Mouse (Mus musculus) T-helper 2 cell (primary cell): Measurements from ENCODE around the gene Arf1.

Experiments
- in situ Hi-C: fragments of 300-600 bp; cut with MboI, MseI; formaldehyde crosslinking; loops from one replicate; pipeline ENCODE4 v1.15.1; 2025; ENCODE audit warnings: high pct_unique_total_duplicates

Gene Arf1

DNA sequence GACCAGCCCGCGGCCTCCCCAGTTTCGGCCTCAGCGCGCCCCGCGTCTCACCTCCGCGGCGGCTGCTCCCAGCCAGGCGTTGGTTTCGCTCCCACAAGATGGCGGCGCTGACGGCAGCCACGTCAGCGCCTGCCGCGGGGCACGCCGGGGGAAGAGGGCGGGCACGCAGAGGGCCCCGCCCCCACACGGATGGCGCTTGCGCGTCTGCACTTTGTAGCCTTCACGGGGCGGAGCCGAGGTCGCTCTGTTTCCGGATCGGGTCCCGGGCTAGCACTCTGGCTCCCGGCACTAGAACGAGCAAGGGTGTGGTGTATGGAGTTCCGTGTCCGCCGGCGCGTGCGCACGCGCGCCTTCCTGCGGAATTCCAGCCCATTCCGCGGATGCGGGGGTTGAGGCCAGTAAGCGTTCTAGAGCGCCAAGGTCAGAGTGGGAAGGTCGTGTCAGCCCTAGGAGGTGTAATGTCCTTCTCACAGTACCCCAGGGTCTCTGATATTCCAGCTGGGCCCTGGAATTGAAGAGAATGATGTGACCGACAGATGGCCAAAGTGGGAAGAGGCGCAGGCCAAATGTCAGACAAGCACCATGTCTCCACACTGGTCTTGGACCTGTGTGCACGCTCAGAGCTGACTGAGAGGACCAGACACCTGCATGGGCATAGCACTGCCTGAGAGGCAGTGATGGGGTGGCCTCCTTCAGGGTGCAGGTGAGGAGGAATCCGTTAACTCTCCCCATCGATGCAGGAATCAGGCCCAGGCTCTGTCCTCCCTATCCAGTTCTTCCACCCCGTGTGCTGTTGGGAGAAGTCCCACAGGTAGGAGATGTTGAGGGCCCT, at the start of gene Arf1:
Gene Arf1 (minus strand): TSS at position 149 of the 832 bp plus-strand sequence.
- in situ Hi-C loops: no loop called here

GRCm38 (mm10) chr11:59276877-59277276, 48.8 kb upstream of the Arf1 start:
- in situ Hi-C loops: no loop called here

DNA sequence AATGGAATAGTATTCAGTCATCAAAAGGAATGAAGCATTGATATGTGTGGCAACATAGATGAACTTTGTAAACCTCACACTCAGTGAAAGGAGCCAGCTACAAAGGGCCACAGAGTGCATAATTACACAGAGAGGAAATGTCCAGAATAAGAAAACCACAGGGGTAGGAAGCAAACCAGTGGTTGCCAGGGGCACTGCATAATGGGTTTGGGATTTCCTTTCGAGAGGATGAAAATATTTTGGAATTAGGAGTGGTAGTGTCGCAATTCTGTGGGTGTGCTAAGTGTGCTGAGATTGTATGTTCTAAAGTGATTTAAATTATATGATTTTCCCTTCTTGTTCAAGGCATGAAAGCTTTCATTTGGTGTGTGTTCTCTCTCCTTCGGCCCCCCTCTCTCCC, 46.1 kb upstream of the Arf1 start:
- in situ Hi-C loops: no loop called here

GRCm38 (mm10) chr11:59266727-59267126, 38.7 kb upstream of the Arf1 start:
- in situ Hi-C loops: no loop called here

DNA sequence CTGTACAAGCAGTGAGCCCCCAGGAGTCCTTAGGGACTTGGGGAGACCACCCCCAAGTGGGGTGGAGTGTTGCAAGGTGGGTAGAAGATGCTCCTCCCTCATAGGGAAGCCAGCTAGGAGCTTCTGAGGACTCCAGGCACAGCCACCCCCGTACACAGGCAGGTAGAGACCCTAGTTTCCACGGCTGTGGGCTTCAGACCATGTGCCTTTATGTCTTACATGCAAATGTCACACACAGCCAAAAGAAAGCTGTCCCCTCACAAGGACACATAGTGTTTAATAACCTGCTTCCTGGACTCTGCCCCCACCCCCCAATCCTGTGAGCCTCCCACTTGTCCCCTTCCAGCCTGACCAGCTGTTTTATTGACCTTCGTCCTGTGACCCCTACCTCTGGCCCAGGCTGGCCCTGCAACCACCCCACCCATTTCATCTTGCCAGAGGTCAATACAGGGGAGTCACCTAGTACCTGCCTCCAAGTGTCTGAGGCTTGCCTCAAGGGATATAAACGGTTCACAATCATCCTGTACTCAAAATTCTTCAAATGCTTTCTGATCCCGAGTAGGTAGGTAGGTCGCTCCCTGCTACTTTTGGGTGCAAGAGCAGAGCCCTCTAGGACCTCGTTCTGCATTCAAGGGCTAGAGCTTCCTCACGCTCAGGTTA, 37.2 kb upstream of the Arf1 start:
- in situ Hi-C loops: no loop called here

DNA sequence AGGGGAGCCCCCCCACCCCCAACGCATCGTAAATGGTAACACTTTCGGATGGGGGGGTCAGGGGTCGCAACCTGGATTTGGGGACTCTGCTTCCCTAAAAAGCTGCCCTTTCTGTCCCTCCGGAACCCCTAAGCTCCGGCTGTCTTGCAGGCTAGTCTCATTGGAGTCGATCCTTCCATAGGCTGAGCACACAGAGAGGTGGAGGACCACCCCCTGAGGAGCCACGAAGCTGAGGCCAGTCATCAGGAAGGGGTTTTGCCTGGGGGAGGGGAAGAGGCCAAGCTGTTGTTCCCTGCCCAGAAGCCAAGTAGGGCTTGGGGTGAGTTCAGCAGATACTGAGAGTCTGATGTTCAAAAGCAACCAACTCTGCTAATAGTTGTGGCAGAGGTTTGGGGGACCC, 36.5 kb upstream of the Arf1 start:
- in situ Hi-C loops: loop anchor here (5.0 kb wide), 1 partner anchor 247 kb away; no protein-coding TSS in a partner anchor

DNA sequence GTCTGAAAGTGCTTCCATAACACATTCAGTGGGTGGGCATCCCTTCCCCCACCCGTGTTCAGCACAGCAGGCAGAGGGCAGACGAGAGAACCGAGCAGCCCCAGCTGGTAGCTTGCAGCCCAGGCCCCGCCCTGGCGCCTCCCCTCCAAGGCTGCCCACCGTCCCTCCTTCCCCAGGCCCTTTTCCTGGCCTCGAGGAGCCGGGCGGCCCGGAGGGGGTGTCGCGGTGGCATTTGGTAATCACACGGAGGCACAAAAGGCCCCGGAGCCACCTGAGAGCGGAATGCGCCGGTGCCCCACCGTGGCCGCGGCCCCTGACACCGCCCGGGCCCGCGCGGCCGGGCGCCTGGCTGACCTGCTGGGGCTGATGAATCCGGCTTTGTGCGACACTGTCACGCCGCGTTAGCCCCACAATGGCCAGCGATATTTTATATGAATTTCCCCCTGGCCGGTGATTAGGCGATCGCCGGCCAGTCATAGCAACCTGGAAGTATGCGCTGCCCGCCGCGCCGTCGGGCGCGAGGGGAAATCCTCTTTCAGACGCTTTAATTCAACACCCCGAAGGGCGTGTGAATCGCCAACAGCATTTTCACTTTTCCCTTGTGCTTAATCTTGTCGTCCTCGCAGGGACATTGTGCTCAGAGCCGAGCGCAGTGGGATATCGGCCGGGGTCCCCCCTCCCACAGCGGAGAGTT, 35.9 kb upstream of the Arf1 start:
- in situ Hi-C loops: loop anchor here (5.0 kb wide), 1 partner anchor 247 kb away; no protein-coding TSS in a partner anchor

DNA sequence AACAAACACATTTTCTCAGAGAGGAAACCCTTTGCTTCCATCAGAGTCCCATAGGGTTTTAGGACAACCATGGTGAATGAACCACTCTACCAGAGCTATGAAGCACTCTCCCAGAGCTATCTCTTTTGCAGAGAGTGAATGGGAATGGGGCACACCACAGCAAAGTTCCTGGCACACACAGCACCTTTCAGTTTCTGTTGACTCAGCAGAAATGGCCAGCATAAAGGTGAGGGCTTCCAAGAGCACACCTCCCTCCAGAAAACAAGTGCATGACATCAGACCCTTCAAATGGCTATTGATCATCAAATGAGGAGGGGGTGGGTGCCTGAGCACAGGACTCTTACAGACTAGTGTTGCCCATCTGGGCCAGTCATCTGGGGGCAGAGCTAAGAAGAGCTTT, 34.2 kb upstream of the Arf1 start:
- in situ Hi-C loops: loop anchor here (5.0 kb wide), 1 partner anchor 245 kb away; no protein-coding TSS in a partner anchor

DNA sequence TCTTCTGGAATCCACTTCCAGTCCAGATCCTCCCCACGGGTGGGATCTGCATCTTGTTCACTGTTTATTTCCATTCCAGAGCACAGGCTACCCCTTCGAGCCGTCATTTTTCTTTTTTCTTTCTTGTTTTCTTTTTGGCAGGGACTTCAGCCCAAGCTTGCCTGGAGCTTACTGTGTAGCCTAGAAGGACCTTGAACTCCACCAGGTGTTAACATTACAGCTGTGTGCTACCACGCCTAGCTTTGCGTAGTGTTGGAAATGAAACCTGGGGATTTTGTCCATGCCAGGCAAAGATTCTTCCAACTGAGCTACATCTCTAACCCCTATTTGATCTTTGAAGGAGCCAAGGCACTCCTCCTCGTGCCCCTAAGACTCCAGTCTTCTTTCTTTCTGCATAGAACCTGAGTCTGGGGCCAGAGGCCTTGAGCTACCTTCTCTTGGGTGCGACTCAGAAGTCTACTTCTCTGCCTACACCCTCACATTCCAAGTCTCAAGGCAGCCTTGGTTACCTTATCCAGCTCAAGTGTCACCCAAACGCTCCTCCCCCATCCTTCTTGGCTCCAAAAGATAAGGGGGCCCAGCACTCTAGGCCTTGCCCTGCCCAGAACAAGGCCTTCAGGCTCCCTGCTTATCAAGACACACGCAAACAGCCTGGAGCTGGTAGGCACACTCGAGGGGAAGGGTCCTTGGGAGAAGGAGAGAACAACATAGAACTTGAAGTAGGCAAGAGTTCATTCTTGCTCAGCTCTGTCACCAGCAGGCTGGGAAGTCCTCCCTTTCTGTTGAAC, 32.8 kb upstream of the Arf1 start:
- in situ Hi-C loops: loop anchor here (5.0 kb wide), 1 partner anchor 244 kb away; no protein-coding TSS in a partner anchor

DNA sequence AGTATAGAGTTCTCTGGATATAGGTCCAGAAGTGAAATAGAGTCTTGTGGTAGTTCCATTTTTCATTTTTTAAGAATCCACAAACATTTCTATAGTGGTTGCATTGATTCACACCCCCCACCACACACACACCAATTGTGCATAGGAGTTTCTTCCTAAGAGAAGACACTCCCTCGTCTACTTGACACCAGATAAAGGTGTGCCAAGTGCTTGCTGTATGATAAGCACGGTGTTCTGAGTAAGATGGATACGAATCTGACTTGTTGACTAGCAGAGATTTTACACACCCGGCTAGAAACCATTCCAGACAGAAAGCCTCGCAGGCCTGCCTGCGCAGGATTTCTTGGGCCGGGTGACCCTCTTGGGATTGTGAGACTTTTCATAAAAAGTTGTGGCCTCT, 31.6 kb upstream of the Arf1 start:
- in situ Hi-C loops: loop anchor here (5.0 kb wide), 1 partner anchor 242 kb away; no protein-coding TSS in a partner anchor

- in situ Hi-C loops: no loop called here
These were observed 20.0 kb upstream of the Arf1 start for GRCm38 (mm10) chr11:59248101-59248500.

DNA sequence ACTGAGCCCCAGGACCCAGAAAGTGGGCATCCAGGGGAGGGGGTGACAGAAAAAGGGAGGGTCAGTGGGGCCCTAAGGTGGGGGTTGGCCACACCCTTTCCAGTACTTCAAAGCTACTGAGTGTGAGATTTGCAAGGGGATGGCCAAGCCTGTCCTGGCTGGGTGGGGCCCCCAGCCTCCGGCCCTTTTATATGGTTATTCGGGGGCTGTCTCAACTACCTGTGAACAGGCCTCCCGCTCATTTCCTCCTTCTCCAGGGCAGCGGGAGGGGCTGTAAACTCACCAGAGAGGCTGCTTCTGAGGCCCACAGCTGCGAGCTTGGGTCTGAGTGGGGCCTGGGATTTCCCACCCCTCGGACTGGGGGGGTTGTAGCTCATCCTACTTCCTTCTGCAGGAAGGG, 15.8 kb upstream of the Arf1 start:
- in situ Hi-C loops: no loop called here

DNA sequence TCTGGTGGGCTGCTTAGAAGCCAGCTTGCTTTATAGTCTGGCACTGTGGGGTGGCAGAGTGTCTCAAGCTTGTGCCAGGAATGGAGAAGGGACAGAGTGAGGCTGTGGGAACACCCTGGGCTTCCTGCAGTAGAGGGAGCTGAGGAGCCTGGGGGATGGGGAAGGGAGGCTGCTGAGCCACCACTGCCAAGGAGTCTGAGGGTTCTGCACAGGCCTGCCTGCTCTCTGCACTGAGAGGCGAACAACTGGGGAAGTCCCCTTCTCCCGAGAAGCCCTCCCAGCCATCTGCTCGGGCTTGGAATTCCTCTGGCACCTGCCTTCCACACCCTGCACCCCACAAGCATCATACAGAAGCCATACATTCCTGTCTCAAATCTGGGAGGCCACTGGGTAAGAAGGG, 13.8 kb upstream of the Arf1 start:
- in situ Hi-C loops: no loop called here

- in situ Hi-C loops: no loop called here
These were observed 11.7 kb upstream of the Arf1 start for GRCm38 (mm10) chr11:59239796-59240195.

GRCm38 (mm10) chr11:59239428-59239785, 11.3 kb upstream of the Arf1 start:
- in situ Hi-C loops: no loop called here

GRCm38 (mm10) chr11:59238525-59239427, 10.7 kb upstream of the Arf1 start:
- in situ Hi-C loops: no loop called here

- in situ Hi-C loops: no loop called here
These were observed 4.7 kb upstream of the Arf1 start for GRCm38 (mm10) chr11:59232797-59233196.

DNA sequence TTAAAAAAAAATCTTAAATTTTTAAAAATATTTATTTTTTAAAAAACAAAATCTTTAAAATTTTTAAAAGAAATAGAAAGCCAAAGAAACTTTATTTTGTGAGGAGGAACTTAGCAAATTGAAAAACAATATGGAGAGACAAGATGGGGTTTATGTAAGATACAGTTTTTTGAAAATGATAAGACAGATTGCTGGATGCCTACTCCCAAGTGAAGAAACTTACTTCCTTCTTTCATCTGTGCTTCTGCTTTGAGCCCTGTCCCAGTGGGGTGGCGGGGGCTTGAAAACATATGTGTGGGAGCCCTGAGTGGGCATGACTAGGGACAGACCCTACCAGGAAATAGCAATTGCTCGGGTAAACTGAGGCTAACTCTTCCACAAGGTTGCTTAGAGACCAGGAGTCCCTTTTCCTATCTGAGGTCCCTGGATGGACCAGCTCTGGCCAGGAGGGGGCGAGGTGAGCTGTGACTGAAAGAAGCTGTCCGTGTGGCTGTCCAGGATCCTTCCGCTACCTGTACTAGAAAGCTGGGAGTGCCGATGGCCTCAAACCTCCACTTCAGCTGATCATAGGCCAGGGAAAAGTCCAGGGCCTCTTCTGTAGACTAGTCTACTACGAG, 2.2 kb upstream of the Arf1 start:
- in situ Hi-C loops: no loop called here

GRCm38 (mm10) chr11:59227604-59228121, 407 bp downstream of the Arf1 start:
- in situ Hi-C loops: no loop called here
